Mouse (Mus musculus) limb, embryonic 15.5 days (tissue): ENCODE measurements around the gene Fntb. TPM values are rescaled to one million over a fixed set of nuclear protein-coding genes. Genes with fewer than 3 reads are reported as not detected.
"Not testable (repeated sequence)": the region's sequence is repeated elsewhere in the genome, so short reads cannot be mapped to it uniquely, and the experiment has no call there.

Experiments
- ATAC-seq: fragments of 200-750 bp; cut with Nextera tagmentation; 2 replicates; pipeline ENCODE4 v1.8.0; 2017; ENCODE audit warnings: low read depth, moderate TSS enrichment; ENCODE audit not compliant: insufficient number of reproducible peaks, low FRiP score, low TSS enrichment
- H3K27ac ChIP-seq: fragments of 300-500 bp; sonication (generic); 2 replicates; pipeline ENCODE4 v1.5.1; 2015; ENCODE audit warnings: moderate library complexity, mild to moderate bottlenecking, inconsistent platforms
- H3K27me3 ChIP-seq: fragments of 300-500 bp; sonication (generic); 2 replicates; pipeline ENCODE4 v1.6.1; 2015; ENCODE audit warnings: inconsistent platforms
- H3K36me3 ChIP-seq: fragments of 300-500 bp; sonication (generic); 2 replicates; pipeline ENCODE4 v1.6.1; 2015; ENCODE audit warnings: inconsistent platforms
- H3K4me1 ChIP-seq: fragments of 300-500 bp; sonication (generic); 2 replicates; pipeline ENCODE4 v1.6.1; 2015; ENCODE audit warnings: inconsistent platforms
- H3K4me2 ChIP-seq: fragments of 300-500 bp; sonication (generic); 2 replicates; pipeline ENCODE4 v1.6.1; 2015; ENCODE audit warnings: mild to moderate bottlenecking, inconsistent platforms
- H3K4me3 ChIP-seq: fragments of 300-500 bp; sonication (generic); 2 replicates; pipeline ENCODE4 v1.5.1; 2015; ENCODE audit warnings: mild to moderate bottlenecking, inconsistent platforms
- H3K9ac ChIP-seq: fragments of 300-500 bp; sonication (generic); 2 replicates; pipeline ENCODE4 v1.6.1; 2015; ENCODE audit warnings: inconsistent platforms
- H3K9me3 ChIP-seq: fragments of 300-500 bp; sonication (generic); 2 replicates; pipeline ENCODE4 v1.6.1; 2016; ENCODE audit warnings: inconsistent platforms
- WGBS: fragments of 180-500 bp; shearing (Covaris S2); methylation state at CpG from one replicate; pipeline ENCODE4 v1.1.7; 2015; 5-methylcytosine and 5-hydroxymethylcytosine counted together
- polyA plus RNA-seq: library from polyadenylated mRNA; unstranded; fragments of >200 nt; fragmentation: Nextera tagmentation; extraction: Ambion mirVana; gene quantifications from 2 replicates; pipeline ENCODE4 v1.2.1, GENCODE M21; 2015

Gene Fntb
- polyA plus RNA-seq, 1 experiment from 2014 or later = 47.7 TPM

GRCm38 (mm10) chr12:76844346-76845061 lies 79.1 kb downstream of the Fntb start:
- no peak overlapping the region for H3K4me3 ChIP-seq
- no peaks in the 10 kb centered on the region for H3K9me3 ChIP-seq
- H3K4me1 ChIP-seq = no peaks in the 10 kb centered on the region
- 88% methylated on average over 15 of the region's 15 CpGs for WGBS
- ATAC-seq = no peak
- no peak overlapping the region for H3K9ac ChIP-seq
- H3K36me3 ChIP-seq = no peaks in the 10 kb centered on the region
- H3K27me3 ChIP-seq = no peaks in the 10 kb centered on the region
- no peak overlapping the region for H3K4me2 ChIP-seq
- no peak overlapping the region for H3K27ac ChIP-seq

- Histone ChIP-seq H3K9ac (no peak overlapping the region), H3K27me3 (no peaks in the 10 kb centered on the region), H3K4me2 (no peak overlapping the region), H3K4me1 (0 out of 2 replicates have a peak, but pooled peaks cover 3% of the 10 kb centered on the region), H3K27ac (no peak overlapping the region), H3K9me3 (no peaks in the 10 kb centered on the region), H3K4me3 (no peak overlapping the region), H3K36me3 (no peaks in the 10 kb centered on the region)
- 92% methylated on average over 2 of the region's 2 CpGs for WGBS
- ATAC-seq = no peak
Measured at GRCm38 (mm10) chr12:76852419-76852818, 87.0 kb downstream of the Fntb start.

DNA sequence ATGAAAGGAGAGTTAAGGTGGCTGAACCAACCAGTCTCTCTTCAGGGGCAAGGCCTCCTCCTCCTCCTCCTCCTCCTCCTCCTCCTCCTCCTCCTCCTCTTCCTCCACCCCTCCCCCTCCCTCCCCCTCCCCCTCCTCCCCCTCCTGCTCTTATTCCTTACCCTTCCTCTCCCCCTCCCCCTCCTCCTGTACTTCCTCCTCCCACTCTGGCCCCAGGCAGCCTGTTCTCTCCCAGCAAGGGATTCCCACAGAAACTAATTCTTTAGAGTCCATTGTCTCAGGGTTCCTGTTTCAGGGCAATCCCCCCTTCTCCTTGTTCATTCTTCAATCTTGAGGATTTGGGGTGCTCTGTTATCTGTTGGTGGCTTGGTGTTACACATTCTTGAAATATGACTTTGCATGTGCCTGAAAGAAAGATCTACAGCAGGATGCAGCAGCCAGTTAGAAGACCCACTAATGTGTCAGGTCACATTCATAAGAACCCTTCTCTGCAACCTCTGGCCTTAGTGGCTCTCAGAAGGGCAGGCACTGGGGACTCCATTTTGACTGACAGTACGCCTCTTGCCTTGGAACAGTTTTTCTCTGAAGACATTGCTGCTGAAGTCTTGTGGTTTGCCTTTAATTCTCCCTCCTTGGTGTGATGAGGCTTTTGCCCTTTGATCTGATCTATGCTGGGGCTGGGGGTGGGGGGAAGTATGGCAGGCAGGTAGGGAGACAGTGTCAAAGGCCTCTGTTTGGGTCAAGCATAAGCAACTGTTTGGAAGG lies 88.2 kb downstream of the Fntb start:
- 93% methylated on average over 1 of the region's 1 CpGs for WGBS
- Histone ChIP-seq H3K4me1 (0 out of 2 replicates have a peak, but pooled peaks cover 3% of the 10 kb centered on the region), H3K36me3 (no peaks in the 10 kb centered on the region), H3K4me2 (no peak overlapping the region), H3K4me3 (no peak overlapping the region), H3K9ac (no peak overlapping the region), H3K9me3 (no peaks in the 10 kb centered on the region), H3K27ac (no peak overlapping the region), H3K27me3 (no peaks in the 10 kb centered on the region)
- no peak for ATAC-seq

GRCm38 (mm10) chr12:76857087-76857486 lies 91.7 kb downstream of the Fntb start:
- Histone ChIP-seq H3K4me2 (no peak overlapping the region), H3K4me1 (0 out of 2 replicates have a peak, but pooled peaks cover 3% of the 10 kb centered on the region), H3K27ac (no peak overlapping the region), H3K27me3 (no peaks in the 10 kb centered on the region), H3K9me3 (no peaks in the 10 kb centered on the region), H3K36me3 (no peaks in the 10 kb centered on the region), H3K4me3 (no peak overlapping the region), H3K9ac (no peak overlapping the region)
- no peak for ATAC-seq
- WGBS = 80% methylated on average over 10 of the region's 10 CpGs

DNA sequence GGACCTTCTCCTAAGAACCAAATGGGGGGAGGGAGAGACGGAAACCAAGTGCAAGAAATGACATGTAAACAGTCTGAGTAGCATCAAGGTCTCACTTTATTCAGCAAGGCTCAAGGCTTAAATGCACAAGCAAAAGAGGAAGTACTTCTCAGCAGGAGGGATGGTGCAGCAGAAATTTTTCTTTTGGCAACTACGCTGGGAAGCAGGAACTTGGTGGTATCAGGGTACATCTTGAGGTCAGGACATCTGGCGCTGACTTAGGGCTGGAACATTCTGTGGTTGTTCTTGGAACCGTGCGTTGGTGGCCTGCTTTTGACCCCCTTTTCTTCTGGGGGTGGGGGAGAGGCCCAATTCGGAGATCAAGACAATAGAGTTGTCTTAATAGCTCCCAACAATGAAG lies 93.4 kb downstream of the Fntb start:
- H3K36me3 ChIP-seq = peaks cover 10% of the 10 kb centered on the region; the same call in 1 of the 2 replicates
- H3K4me2 ChIP-seq, H3K9ac ChIP-seq, H3K27me3 ChIP-seq, H3K27ac ChIP-seq, H3K9me3 ChIP-seq, H3K4me1 ChIP-seq, H3K4me3 ChIP-seq, ATAC-seq: not testable (repeated sequence)
- WGBS = 81% methylated on average over 6 of the region's 6 CpGs

- H3K4me3 ChIP-seq = no peak overlapping the region
- H3K27me3 ChIP-seq = no peaks in the 10 kb centered on the region
- H3K4me1 ChIP-seq = 0 out of 2 replicates have a peak, but pooled peaks cover 6% of the 10 kb centered on the region
- H3K9ac ChIP-seq = no peak overlapping the region
- no peak overlapping the region for H3K27ac ChIP-seq
- WGBS = 73% methylated on average over 11 of the region's 11 CpGs
- no peak overlapping the region for H3K4me2 ChIP-seq
- no peaks in the 10 kb centered on the region for H3K9me3 ChIP-seq
- ATAC-seq = no peak
- peaks cover 10% of the 10 kb centered on the region; the same call in 1 of the 2 replicates for H3K36me3 ChIP-seq
Measured at GRCm38 (mm10) chr12:76863651-76864050, 98.3 kb downstream of the Fntb start.

DNA sequence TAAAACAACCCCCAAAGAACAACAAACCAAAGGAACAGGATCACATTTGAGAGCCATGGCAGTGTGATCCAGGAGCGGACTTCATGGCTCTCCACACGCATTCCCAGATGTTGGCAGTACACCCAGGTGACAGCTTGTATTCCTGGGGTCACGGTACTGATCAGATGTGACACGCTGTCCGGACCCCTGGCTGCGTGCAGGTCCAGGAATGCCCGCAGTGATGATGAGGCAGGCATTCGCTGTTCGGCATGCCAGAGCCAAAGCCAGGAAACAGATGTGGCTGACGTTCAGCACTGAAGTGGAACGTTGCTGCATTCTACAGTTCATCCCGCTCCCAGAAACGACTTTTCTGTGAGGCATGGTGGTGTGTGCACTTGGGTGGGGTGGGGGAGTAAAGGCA lies 99.9 kb downstream of the Fntb start:
- H3K9me3 ChIP-seq = no peaks in the 10 kb centered on the region
- no peak overlapping the region for H3K9ac ChIP-seq
- H3K27me3 ChIP-seq = no peaks in the 10 kb centered on the region
- H3K4me1 ChIP-seq = 0 out of 2 replicates have a peak, but pooled peaks cover 6% of the 10 kb centered on the region
- ATAC-seq = no peak
- no peak overlapping the region for H3K4me2 ChIP-seq
- peaks cover 10% of the 10 kb centered on the region; the same call in 1 of the 2 replicates for H3K36me3 ChIP-seq
- H3K4me3 ChIP-seq = no peak overlapping the region
- H3K27ac ChIP-seq = no peak overlapping the region
- WGBS = 66% methylated on average over 13 of the region's 13 CpGs

DNA sequence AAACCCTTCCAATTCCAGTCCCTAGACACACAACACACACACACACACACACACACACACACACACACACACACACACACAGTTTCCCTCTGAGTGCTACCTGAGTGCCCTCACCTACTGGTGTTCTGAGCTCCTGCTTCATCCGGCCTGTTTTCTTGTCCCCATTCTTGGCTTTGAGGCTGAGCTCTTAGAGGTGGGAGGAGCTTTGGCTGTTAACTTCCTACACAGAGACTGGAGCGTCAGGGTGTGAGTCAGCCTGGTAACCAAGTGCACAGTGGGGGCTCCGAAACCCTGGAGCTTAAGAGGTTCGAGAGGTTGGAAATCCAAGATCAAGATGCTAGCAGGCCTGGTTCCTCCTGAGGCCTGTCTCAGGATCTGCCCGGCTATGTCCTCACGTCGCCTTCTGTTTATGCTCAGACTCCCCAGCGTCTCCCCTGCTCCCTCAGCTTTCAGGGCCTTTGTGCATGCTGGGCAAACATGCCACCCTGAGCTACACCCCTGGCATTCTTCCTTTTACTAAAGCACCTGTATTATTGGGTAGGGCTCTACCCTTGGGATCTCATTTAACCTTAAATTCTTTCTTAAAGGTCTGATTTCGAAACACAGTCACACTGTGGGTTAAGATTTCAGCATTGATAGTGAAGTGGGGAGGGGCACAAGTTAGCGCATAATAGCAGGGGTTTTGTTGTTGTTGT lies 102.3 kb downstream of the Fntb start:
- no peak overlapping the region for H3K9ac ChIP-seq
- H3K27me3 ChIP-seq = no peaks in the 10 kb centered on the region
- ATAC-seq = no peak
- H3K9me3 ChIP-seq = no peaks in the 10 kb centered on the region
- no peak overlapping the region for H3K4me2 ChIP-seq
- peaks cover 6% of the 10 kb centered on the region; the same call in 1 of the 2 replicates for H3K36me3 ChIP-seq
- H3K4me3 ChIP-seq = no peak overlapping the region
- H3K4me1 ChIP-seq = 0 out of 2 replicates have a peak, but pooled peaks cover 6% of the 10 kb centered on the region
- WGBS = 62% methylated on average over 10 of the region's 10 CpGs
- no peak overlapping the region for H3K27ac ChIP-seq

DNA sequence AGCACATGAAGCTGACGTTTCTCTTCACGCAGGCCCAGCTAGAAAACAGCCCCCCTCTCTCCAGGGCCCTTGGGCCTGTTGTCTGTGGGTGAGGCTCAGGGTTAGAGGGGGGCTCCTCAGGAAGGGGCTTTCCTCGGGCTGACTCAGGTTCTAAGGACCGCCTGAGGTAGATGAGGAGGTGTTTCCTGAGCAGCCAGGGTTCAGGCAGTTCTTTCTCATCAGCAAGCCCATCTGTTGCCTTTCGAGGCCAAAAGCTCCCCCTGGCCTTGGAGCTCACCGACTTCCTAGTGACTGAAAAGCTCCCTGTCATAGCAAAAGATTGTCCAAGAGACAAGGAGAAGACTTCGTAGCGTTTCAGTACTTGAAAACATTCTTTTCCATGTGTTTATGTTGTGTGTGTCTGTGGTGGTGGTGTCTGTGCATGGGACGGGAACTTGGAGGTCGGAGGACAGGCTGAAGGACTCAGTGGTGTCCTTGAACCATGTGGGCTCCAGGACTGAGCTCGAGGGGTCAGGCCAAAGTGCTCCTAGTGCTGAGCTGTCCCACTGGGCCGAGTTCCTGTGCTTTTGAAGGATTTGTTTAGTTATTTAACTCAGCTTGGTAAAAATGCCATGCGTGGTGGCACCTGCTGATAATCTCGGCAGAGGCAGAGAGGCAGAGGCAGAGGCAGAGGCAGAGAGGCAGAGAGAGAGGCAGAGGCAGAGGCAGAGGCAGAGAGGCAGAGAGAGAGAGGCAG lies 103.2 kb downstream of the Fntb start:
- no peak overlapping the region for H3K9ac ChIP-seq
- no peaks in the 10 kb centered on the region for H3K9me3 ChIP-seq
- no peak overlapping the region for H3K27ac ChIP-seq
- ATAC-seq = no peak
- H3K4me1 ChIP-seq = 0 out of 2 replicates have a peak, but pooled peaks cover 6% of the 10 kb centered on the region
- no peak overlapping the region for H3K4me3 ChIP-seq
- 67% methylated on average over 14 of the region's 14 CpGs for WGBS
- no peaks in the 10 kb centered on the region for H3K27me3 ChIP-seq
- no peak overlapping the region for H3K4me2 ChIP-seq
- 0 out of 2 replicates have a peak, but pooled peaks cover 4% of the 10 kb centered on the region for H3K36me3 ChIP-seq

DNA sequence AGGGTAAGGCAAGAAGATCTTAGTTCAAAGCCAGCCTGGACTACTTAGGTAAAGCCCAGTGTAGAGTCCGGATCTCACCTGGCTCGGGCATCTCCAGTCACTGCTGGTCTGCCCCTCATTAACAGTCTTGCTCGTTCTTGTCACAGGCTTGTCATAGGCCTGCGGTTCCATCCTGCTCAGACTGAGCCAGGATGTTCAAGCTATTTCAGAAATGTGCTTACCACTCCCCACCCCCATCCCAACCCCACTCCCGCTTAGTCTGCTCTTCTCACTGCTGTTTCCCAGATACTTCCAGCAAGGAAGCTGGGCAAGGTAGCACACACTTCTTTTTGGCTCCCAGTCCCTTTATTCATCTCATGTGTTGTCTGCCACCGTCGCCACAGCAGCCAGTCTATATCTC lies 104.2 kb downstream of the Fntb start:
- Histone ChIP-seq H3K4me1 (0 out of 2 replicates have a peak, but pooled peaks cover 6% of the 10 kb centered on the region), H3K4me2 (no peak overlapping the region), H3K9ac (no peak overlapping the region), H3K27me3 (no peaks in the 10 kb centered on the region), H3K27ac (no peak overlapping the region), H3K4me3 (no peak overlapping the region), H3K36me3 (peaks cover 8% of the 10 kb centered on the region; the same call in 1 of the 2 replicates), H3K9me3 (no peaks in the 10 kb centered on the region)
- WGBS = 79% methylated on average over 7 of the region's 7 CpGs
- no peak for ATAC-seq

- 80% methylated on average over 7 of the region's 7 CpGs for WGBS
- no peak overlapping the region for H3K27ac ChIP-seq
- H3K4me2 ChIP-seq = no peak overlapping the region
- no peak for ATAC-seq
- H3K4me1 ChIP-seq = 0 out of 2 replicates have a peak, but pooled peaks cover under 1% of the 10 kb centered on the region
- H3K36me3 ChIP-seq = peaks cover 23% of the 10 kb centered on the region
- no peak overlapping the region for H3K9ac ChIP-seq
- H3K9me3 ChIP-seq = no peaks in the 10 kb centered on the region
- H3K4me3 ChIP-seq = no peak overlapping the region
- no peaks in the 10 kb centered on the region for H3K27me3 ChIP-seq
Measured at GRCm38 (mm10) chr12:76872767-76873316, 107.5 kb downstream of the Fntb start.
